Mouse (Mus musculus) ovary, adult 2 months (tissue): Measurements from ENCODE around the gene L3mbtl4. TPM values are rescaled to one million over a fixed set of nuclear protein-coding genes. Genes with fewer than 3 reads are reported as not detected.

Source experiments
- polyA plus RNA-seq: library from polyadenylated mRNA; depleted of rRNA; stranded (reverse); fragments of >200 nt; gene quantifications from 2 replicates; pipeline ENCODE4 v1.2.3, GENCODE M21; 2012; rRNA removed

The L3mbtl4 gene
- 0.19 and 0.31 TPM in 2 replicates for polyA plus RNA-seq

DNA sequence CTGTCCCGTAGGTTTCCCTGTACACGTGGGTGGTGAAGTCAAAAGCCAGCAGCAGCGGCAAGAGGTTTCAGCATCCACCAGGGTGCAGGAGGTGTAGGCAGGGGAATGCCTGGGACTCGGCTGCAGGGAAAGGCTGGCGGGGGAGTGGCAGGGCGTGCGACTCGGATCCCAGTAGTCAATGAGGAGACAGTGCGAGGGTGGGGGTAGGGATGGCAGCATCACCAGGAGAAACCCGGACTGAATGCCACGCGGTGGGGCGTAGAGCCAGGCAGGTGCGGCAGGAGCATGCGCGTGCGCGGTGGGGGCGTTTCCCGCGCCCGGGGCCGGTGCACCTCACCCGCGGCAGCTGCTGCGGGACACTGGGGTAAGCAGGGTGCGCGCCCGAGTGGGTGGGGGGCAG is at the start of gene L3mbtl4:
TSS of gene L3mbtl4 (plus strand) at position 271 of the 400 bp plus-strand sequence.

DNA sequence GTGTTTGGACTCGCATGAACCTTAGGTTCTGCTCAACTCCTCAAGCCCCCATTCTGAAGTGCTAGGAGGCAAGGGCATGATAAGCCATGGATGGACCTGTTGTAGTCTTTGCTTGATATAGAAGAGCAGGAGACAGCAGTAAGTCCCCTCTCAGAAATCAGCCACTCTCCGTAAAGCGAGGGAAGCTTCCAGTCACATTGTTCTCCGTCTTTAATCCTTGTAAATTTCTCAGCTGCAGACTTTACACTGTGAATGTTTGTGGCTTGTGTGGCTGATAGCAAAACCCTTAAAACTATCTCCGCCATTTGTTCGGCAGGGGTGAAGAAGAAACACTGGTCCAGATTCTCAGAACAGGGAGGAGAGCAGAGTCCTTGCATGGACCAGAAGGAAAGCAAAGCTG is 552.7 kb downstream of the L3mbtl4 start, which contains the start of gene Tmem200c:
TSS of gene Tmem200c (plus strand) at position 301 of the 400 bp plus-strand sequence.

